Mouse (Mus musculus) embryonic facial prominence, embryonic 15.5 days (tissue): ENCODE results near the gene Edem3. TPM values are rescaled to one million over a fixed set of nuclear protein-coding genes. Genes with fewer than 3 reads are reported as not detected.
"Not testable (repeated sequence)": the region's sequence is repeated elsewhere in the genome, so short reads cannot be mapped to it uniquely, and the experiment has no call there.

Experiments
- ATAC-seq: fragments of 200-750 bp; cut with Nextera tagmentation; 2 replicates; pipeline ENCODE4 v1.8.0; 2017; ENCODE audit warnings: low read depth, moderate TSS enrichment; ENCODE audit not compliant: insufficient number of reproducible peaks, low FRiP score, low TSS enrichment
- H3K27ac ChIP-seq: fragments of 300-500 bp; sonication (generic); replicated peaks from 2 replicates; pipeline ENCODE4 v1.5.1; 2015; ENCODE audit warnings: mild to moderate bottlenecking, inconsistent platforms
- H3K27me3 ChIP-seq: fragments of 300-500 bp; sonication (generic); 2 replicates; pipeline ENCODE4 v1.6.1; 2015; ENCODE audit warnings: inconsistent platforms
- H3K36me3 ChIP-seq: fragments of 300-500 bp; sonication (generic); 2 replicates; pipeline ENCODE4 v1.6.1; 2015; ENCODE audit warnings: mild to moderate bottlenecking, inconsistent platforms
- H3K4me1 ChIP-seq: fragments of 300-500 bp; sonication (generic); 2 replicates; pipeline ENCODE4 v1.6.1; 2015; ENCODE audit warnings: inconsistent platforms
- H3K4me2 ChIP-seq: fragments of 300-500 bp; sonication (generic); replicated peaks from 2 replicates; pipeline ENCODE4 v1.6.1; 2015; ENCODE audit warnings: mild to moderate bottlenecking, inconsistent platforms
- H3K4me3 ChIP-seq: fragments of 300-500 bp; sonication (generic); replicated peaks from 2 replicates; pipeline ENCODE4 v1.5.1; 2015; ENCODE audit warnings: mild to moderate bottlenecking, inconsistent platforms
- H3K9ac ChIP-seq: fragments of 300-500 bp; sonication (generic); 2 replicates; pipeline ENCODE4 v1.6.1; 2015; ENCODE audit warnings: inconsistent platforms
- H3K9me3 ChIP-seq: fragments of 300-500 bp; sonication (generic); replicated peaks from 2 replicates; pipeline ENCODE4 v1.6.1; 2016; ENCODE audit warnings: inconsistent platforms
- WGBS: fragments of 180-500 bp; shearing (Covaris S2); methylation state at CpG from one replicate; pipeline ENCODE4 v1.1.7; 2015; 5-methylcytosine and 5-hydroxymethylcytosine counted together
- polyA plus RNA-seq: library from polyadenylated mRNA; unstranded; fragments of >200 nt; fragmentation: Nextera tagmentation; extraction: Ambion mirVana; gene quantifications from 2 replicates; pipeline ENCODE4 v1.2.1, GENCODE M21; 2015

Gene Edem3
- polyA plus RNA-seq, 1 experiment from 2014 or later: 15.7 TPM

DNA sequence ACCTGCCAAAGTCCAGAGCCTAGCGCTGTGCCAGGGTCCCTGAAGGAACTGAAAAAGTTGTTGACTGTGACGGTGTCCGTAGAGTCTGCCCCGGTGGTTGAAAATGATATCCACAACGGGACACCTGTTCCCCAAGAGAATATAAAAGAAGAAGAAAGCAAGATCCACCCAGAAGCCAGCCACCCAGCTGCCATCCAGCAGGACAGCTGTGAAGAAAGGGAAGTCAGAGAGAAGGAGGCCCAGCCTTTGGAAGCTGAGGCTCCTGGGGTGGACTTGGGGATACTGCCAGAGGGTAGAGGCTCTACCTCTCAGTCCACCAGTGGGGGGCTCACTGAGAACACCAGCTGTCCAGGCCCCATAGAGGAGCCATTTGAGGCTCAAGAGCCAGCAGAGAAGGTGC lies 37.5 kb upstream of the Edem3 start:
- H3K4me1 ChIP-seq: no peaks in the 10 kb centered on the region
- WGBS: 83% methylated on average over 5 of the region's 5 CpGs

DNA sequence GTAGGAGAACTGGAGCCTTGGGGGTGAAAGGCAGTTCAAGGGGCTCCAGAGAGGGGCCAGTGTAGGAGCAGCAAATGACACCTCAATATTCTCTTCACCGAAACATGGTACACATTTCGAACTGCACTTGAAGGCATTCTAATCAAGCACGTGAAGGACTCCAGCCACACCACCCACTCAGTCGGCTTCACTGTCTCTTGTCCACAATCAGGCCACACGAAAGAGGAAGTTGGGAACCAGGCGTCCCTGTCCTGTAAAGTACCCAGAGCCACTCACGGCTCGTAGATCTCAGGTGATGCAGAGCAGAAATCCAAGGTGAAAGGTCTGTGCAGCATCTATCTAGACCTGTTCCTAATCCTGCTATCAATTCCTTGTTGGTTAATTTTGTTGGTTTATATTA lies 36.6 kb upstream of the Edem3 start:
- 85% methylated on average over 8 of the region's 8 CpGs for WGBS
- Histone ChIP-seq H3K36me3 (0 out of 2 replicates have a peak, but pooled peaks cover 3% of the 10 kb centered on the region), H3K27me3 (no peaks in the 10 kb centered on the region), H3K4me3 (no peak overlapping the region), H3K4me2 (no peak overlapping the region), H3K9ac (no peak overlapping the region), H3K27ac (no peak overlapping the region), H3K4me1 (no peaks in the 10 kb centered on the region), H3K9me3 (no peaks in the 10 kb centered on the region)
- no peak for ATAC-seq

More for the DNA sequence above, 37.5 kb upstream of the Edem3 start:
- Histone ChIP-seq H3K4me2 (no peak overlapping the region), H3K27ac (no peak overlapping the region), H3K4me3 (no peak overlapping the region), H3K36me3 (0 out of 2 replicates have a peak, but pooled peaks cover 3% of the 10 kb centered on the region), H3K9ac (no peak overlapping the region), H3K27me3 (no peaks in the 10 kb centered on the region), H3K9me3 (no peaks in the 10 kb centered on the region)
- no peak for ATAC-seq

GRCm38 (mm10) chr1:151719911-151720310 lies 35.3 kb upstream of the Edem3 start:
- H3K27me3 ChIP-seq: no peaks in the 10 kb centered on the region
- WGBS: 82% methylated on average over 5 of the region's 5 CpGs
- ATAC-seq: no peak

GRCm38 (mm10) chr1:151720566-151720965 lies 34.6 kb upstream of the Edem3 start:
- H3K4me3 ChIP-seq: no peak overlapping the region
- H3K27ac ChIP-seq: no peak overlapping the region
- H3K9ac ChIP-seq: no peak overlapping the region
- H3K4me2 ChIP-seq: no peak overlapping the region
- WGBS: 69% methylated on average over 2 of the region's 2 CpGs
- no peaks in the 10 kb centered on the region for H3K27me3 ChIP-seq
- no peaks in the 10 kb centered on the region for H3K4me1 ChIP-seq
- ATAC-seq: no peak
- no peaks in the 10 kb centered on the region for H3K9me3 ChIP-seq
- H3K36me3 ChIP-seq: 0 out of 2 replicates have a peak, but pooled peaks cover 3% of the 10 kb centered on the region

More at GRCm38 (mm10) chr1:151719911-151720310, 35.3 kb upstream of the Edem3 start:
- no peak overlapping the region for H3K27ac ChIP-seq
- H3K4me2 ChIP-seq: no peak overlapping the region
- H3K4me1 ChIP-seq: no peaks in the 10 kb centered on the region
- no peak overlapping the region for H3K9ac ChIP-seq
- no peak overlapping the region for H3K4me3 ChIP-seq
- no peaks in the 10 kb centered on the region for H3K9me3 ChIP-seq
- 0 out of 2 replicates have a peak, but pooled peaks cover 3% of the 10 kb centered on the region for H3K36me3 ChIP-seq

GRCm38 (mm10) chr1:151721357-151721983 lies 33.7 kb upstream of the Edem3 start:
- Histone ChIP-seq H3K9me3 (no peaks in the 10 kb centered on the region), H3K9ac (no peak overlapping the region), H3K4me3 (no peak overlapping the region), H3K4me1 (no peaks in the 10 kb centered on the region), H3K4me2 (no peak overlapping the region), H3K27me3 (no peaks in the 10 kb centered on the region), H3K36me3 (0 out of 2 replicates have a peak, but pooled peaks cover 3% of the 10 kb centered on the region), H3K27ac (no peak overlapping the region)
- no peak for ATAC-seq
- WGBS: 56% methylated on average over 10 of the region's 10 CpGs

DNA sequence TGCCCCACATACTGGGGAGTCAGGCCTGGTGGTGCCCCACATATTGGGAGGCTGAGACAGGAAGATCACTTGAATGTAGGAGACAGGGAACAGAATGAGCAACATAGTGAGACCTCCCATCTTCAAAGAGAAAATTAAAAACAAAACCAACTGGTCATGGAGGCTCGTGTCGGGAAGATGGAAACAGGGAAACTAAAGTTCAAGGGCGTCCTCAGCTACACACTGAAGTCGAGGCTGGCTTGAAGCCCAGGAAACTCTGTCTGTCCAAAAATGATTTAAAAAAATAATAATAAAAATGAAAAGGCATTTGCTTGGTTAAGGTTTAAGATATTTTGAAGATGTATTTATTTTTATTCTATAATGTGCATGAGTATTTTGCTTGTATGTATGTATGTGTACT lies 31.4 kb upstream of the Edem3 start:
- no peak overlapping the region for H3K4me3 ChIP-seq
- no peaks in the 10 kb centered on the region for H3K27me3 ChIP-seq
- ATAC-seq: no peak
- no peaks in the 10 kb centered on the region for H3K4me1 ChIP-seq
- H3K4me2 ChIP-seq: no peak overlapping the region
- no peaks in the 10 kb centered on the region for H3K9me3 ChIP-seq
- no peak overlapping the region for H3K27ac ChIP-seq
- no peaks in the 10 kb centered on the region for H3K36me3 ChIP-seq
- WGBS: 74% methylated on average over 4 of the region's 4 CpGs
- no peak overlapping the region for H3K9ac ChIP-seq

GRCm38 (mm10) chr1:151725590-151725989 lies 29.6 kb upstream of the Edem3 start:
- no peaks in the 10 kb centered on the region for H3K36me3 ChIP-seq
- 65% methylated on average over 2 of the region's 2 CpGs for WGBS
- H3K4me1 ChIP-seq: no peaks in the 10 kb centered on the region
- no peak overlapping the region for H3K27ac ChIP-seq
- H3K4me2 ChIP-seq: no peak overlapping the region
- no peaks in the 10 kb centered on the region for H3K27me3 ChIP-seq
- H3K9ac ChIP-seq: no peak overlapping the region
- no peaks in the 10 kb centered on the region for H3K9me3 ChIP-seq
- ATAC-seq: no peak
- H3K4me3 ChIP-seq: no peak overlapping the region

DNA sequence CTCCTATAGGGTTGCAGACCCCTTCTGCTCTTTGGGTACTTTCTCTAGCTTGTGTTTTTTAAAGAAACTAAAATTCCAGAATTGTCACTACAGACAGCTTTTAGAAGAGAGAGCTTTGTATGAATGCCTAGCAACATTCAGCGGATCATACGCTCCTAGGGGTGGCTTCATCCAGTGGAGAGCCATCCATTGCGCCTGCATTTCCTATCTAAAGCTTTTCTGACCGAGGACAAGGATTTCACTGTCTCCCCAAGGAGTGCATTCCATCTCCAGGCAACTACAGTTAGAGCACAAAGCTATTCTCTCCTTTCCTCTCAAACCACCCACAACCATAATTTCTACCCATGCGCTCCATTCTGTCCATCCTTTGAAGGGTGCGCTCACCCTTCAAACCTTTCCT lies 28.8 kb upstream of the Edem3 start:
- Histone ChIP-seq H3K27me3 (no peaks in the 10 kb centered on the region), H3K4me2 (no peak overlapping the region), H3K9ac (no peak overlapping the region), H3K27ac (no peak overlapping the region), H3K4me3 (no peak overlapping the region), H3K9me3 (no peaks in the 10 kb centered on the region), H3K4me1 (no peaks in the 10 kb centered on the region), H3K36me3 (no peaks in the 10 kb centered on the region)
- WGBS: 84% methylated on average over 6 of the region's 6 CpGs
- ATAC-seq: no peak

DNA sequence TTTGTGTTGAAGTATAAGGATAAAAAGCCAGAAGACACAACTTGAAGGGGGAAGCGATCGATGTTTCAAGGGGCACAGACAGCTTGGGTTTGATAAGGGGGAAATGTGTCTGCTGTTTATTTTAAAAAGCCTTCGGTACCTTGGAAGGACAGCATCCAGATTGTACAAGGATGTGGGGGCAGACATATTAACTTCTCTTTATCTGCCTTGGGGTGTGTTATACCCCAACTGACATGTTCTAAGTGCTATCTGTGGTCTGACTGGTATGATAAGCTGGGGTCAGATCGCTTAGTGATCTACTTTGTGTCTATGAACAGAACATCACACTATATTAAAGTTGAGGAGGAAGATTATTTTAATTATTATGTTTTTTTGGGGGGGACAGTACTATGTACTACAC lies 27.0 kb upstream of the Edem3 start:
- Histone ChIP-seq H3K4me1 (no peaks in the 10 kb centered on the region), H3K27ac (no peak overlapping the region), H3K4me3 (no peak overlapping the region), H3K9me3 (no peaks in the 10 kb centered on the region), H3K9ac (no peak overlapping the region), H3K27me3 (no peaks in the 10 kb centered on the region), H3K36me3 (no peaks in the 10 kb centered on the region), H3K4me2 (no peak overlapping the region)
- no peak for ATAC-seq
- WGBS: 80% methylated on average over 4 of the region's 4 CpGs

DNA sequence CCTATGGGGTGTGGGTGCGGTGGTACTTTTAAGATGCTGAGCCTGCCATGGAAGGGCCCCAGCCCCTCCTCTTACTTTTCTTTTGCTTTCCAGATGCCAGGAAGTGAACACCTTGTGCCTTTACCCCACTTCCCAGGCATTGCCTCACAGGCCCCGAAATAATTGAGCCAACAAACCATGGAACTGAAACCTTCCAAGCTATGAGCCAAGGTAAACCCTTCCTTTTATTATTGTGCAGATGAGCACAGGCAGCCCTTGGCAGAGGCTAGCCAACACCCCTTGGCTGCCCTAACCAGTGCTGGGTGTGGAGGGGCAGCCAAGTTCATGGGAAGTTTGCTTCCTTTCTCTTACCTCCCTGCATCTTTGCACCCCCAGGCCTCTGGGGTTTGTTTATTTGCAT lies 18.0 kb upstream of the Edem3 start:
- no peak for ATAC-seq
- no peak overlapping the region for H3K9ac ChIP-seq
- 83% methylated on average over 2 of the region's 2 CpGs for WGBS

GRCm38 (mm10) chr1:151741199-151741621 lies 14.0 kb upstream of the Edem3 start:
- no peak overlapping the region for H3K4me2 ChIP-seq
- WGBS: 82% methylated on average over 7 of the region's 7 CpGs
- H3K9ac ChIP-seq: no peak overlapping the region
- no peaks in the 10 kb centered on the region for H3K4me1 ChIP-seq
- no peak overlapping the region for H3K27ac ChIP-seq
- no peaks in the 10 kb centered on the region for H3K36me3 ChIP-seq
- no peaks in the 10 kb centered on the region for H3K27me3 ChIP-seq
- no peaks in the 10 kb centered on the region for H3K9me3 ChIP-seq
- H3K4me3 ChIP-seq: no peak overlapping the region
- no peak for ATAC-seq

More for the DNA sequence above, 18.0 kb upstream of the Edem3 start:
- Histone ChIP-seq H3K27ac (no peak overlapping the region), H3K4me3 (no peak overlapping the region), H3K27me3 (no peaks in the 10 kb centered on the region), H3K4me1 (no peaks in the 10 kb centered on the region), H3K9me3 (no peaks in the 10 kb centered on the region), H3K36me3 (no peaks in the 10 kb centered on the region), H3K4me2 (no peak overlapping the region)

DNA sequence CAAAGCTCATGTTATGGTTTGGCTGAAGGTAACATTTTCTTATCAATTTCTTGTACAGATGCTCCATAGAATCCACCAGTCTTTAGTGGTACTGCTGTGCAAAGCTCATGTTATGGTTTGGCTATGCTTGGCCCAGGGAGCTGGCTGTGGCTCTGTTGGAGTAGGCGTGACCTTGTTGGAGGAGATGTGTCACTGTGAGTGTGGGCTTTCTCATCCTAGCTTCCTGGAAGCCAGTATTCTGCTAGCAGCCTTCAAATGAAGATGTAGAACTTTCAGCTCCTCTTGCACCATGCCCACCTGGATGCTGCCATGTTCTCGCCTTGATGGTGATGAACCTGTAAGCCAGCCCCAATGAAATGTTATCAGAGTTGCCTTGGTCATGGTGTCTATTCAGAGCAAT lies 5.3 kb upstream of the Edem3 start:
- not testable (repeated sequence) for H3K9me3 ChIP-seq, H3K9ac ChIP-seq, H3K4me3 ChIP-seq, H3K27me3 ChIP-seq, H3K4me1 ChIP-seq, H3K36me3 ChIP-seq, H3K4me2 ChIP-seq, ATAC-seq, H3K27ac ChIP-seq
- WGBS: 90% methylated on average over 2 of the region's 2 CpGs
